Mouse (Mus musculus) midbrain, postnatal 0 days (tissue): ENCODE results near the gene Scaf4. TPM values are rescaled to one million over a fixed set of nuclear protein-coding genes. Genes with fewer than 3 reads are reported as not detected.

Source experiments
- ATAC-seq: fragments of 200-750 bp; cut with Nextera tagmentation; 2 replicates; pipeline ENCODE4 v1.8.0; 2017; ENCODE audit warnings: moderate number of reproducible peaks, mild to moderate bottlenecking, moderate TSS enrichment, moderate library complexity; ENCODE audit not compliant: low FRiP score
- DNase-seq: peaks from one replicate; pipeline ENCODE4 v3.0.0-alpha.2; 2015; ENCODE audit warnings: low spot score
- H3K27ac ChIP-seq: fragments of 300-500 bp; sonication (generic); 2 replicates; pipeline ENCODE4 v1.5.1; 2014; ENCODE audit warnings: low read depth, mild to moderate bottlenecking, low read length, mixed read lengths
- H3K27me3 ChIP-seq: fragments of 300-500 bp; sonication (generic); 2 replicates; pipeline ENCODE4 v1.6.1; 2014; ENCODE audit warnings: low read length, control low read depth, mixed read lengths; ENCODE audit not compliant: insufficient read depth
- H3K36me3 ChIP-seq: fragments of 300-500 bp; sonication (generic); 2 replicates; pipeline ENCODE4 v1.6.1; 2014; ENCODE audit warnings: low read length, control low read depth, mixed read lengths; ENCODE audit not compliant: insufficient read depth
- H3K4me1 ChIP-seq: fragments of 300-500 bp; sonication (generic); 2 replicates; pipeline ENCODE4 v1.6.1; 2014; ENCODE audit warnings: mild to moderate bottlenecking, control low read depth, antibody characterized with exemption, low read length, mixed read lengths; ENCODE audit not compliant: insufficient read depth
- H3K4me2 ChIP-seq: fragments of 300-500 bp; sonication (generic); 2 replicates; pipeline ENCODE4 v1.6.1; 2014; ENCODE audit warnings: low read depth, mild to moderate bottlenecking, low read length, mixed read lengths; ENCODE audit not compliant: poor library complexity, severe bottlenecking
- H3K4me3 ChIP-seq: fragments of 300-500 bp; sonication (generic); 2 replicates; pipeline ENCODE4 v1.5.1; 2014; ENCODE audit warnings: low read depth, mild to moderate bottlenecking, low read length, moderate library complexity
- H3K9ac ChIP-seq: fragments of 300-500 bp; sonication (generic); replicated peaks from 2 replicates; pipeline ENCODE4 v1.6.1; 2014; ENCODE audit warnings: mild to moderate bottlenecking, low read length, moderate library complexity, mixed read lengths; ENCODE audit not compliant: poor library complexity, severe bottlenecking
- H3K9me3 ChIP-seq: fragments of 300-500 bp; sonication (generic); 2 replicates; pipeline ENCODE4 v1.6.1; 2016; ENCODE audit warnings: low read length, control low read depth
- CTCF ChIP-seq: IDR thresholded peaks from 2 replicates; pipeline ENCODE4 v1.5.1; 2016; ENCODE audit warnings: antibody characterized with exemption, mild to moderate bottlenecking
- WGBS: fragments of 180-500 bp; shearing (Covaris S2); extraction: QIAGEN DNeasy Blood & Tissue Kit; methylation state at CpG from one replicate; pipeline ENCODE4 v1.1.7; 2014; 5-methylcytosine and 5-hydroxymethylcytosine counted together
- polyA plus RNA-seq: library from polyadenylated mRNA; unstranded; fragments of >200 nt; fragmentation: Nextera tagmentation; extraction: Ambion mirVana; gene quantifications from 2 replicates; pipeline ENCODE4 v1.2.1, GENCODE M21; 2015
- total RNA-seq: library from RNA; depleted of rRNA; stranded (reverse); fragments of >200 nt; gene quantifications from 2 replicates; pipeline ENCODE4 v1.2.3, GENCODE M21; 2014; rRNA removed

Gene Scaf4
- total RNA-seq: 10.7 and 25.5 TPM in 2 replicates
- polyA plus RNA-seq: 16.9 and 17.9 TPM in 2 replicates

DNA sequence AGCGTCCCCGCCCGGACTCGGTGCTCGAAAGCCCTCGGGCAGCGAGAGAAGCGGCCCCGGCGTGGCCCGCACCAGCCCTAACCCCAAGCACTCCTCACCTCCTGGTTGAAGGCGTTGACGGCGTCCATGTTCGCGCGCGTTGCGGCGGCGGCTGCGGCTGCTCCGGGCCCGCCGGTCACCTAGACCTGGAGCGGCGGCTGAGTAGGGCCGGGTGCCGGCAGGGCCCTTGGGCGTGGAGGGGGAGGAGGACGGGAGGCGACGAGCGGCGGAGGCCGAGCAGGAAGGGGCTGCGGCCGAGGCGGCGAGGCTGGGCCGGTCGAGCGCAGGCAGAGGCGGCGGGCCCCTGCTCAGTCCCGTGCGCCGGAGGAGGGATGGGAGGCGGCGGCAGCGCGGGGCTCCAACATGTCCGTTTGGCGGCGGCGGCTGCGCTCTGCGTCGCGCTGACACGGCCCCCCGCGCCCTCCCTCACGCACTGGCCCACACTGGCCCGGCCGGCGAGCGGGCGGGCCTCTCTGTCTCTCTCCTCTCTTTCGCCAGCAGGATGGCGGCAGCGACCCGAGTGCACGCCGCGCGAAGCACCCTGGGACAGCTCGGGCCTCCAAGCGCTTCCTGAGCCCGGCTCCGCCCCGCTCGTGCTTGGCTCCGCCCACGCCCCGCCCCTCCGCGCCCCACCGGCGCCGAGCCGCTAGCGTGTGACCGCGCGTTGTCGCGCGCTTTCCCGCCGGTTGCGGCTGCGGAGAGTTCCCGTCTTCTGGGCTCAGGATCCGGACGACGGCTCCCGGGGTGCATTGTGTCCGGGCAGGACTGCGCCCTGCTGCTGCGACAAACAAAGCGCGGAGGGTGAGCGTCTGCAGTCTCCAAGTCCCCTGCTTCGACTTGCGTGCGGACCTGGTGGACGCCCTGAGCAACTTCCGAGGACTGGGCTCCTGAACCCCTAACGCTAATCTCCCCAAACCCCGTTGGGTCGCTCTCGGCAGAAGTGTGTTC is at the start of gene Scaf4:
Scaf4 (minus strand) TSS at position 599 of the 987 bp plus-strand sequence.
- Histone ChIP-seq H3K9ac (peak within 1 kb of the TSS; percentile 90), H3K4me2 (peak within 1 kb of the TSS; percentile 94), H3K27ac (peak within 1 kb of the TSS; percentile 85), H3K4me3 (peak within 1 kb of the TSS; percentile 100), H3K36me3 (no peaks in the 10 kb centered on the region), H3K9me3 (no peaks in the 10 kb centered on the region), H3K27me3 (no peaks in the 10 kb centered on the region), H3K4me1 (no peaks in the 10 kb centered on the region; the same call in 1 of the 2 replicates)
- under 1% methylated on average over 54 of the region's 123 CpGs for WGBS
- ATAC-seq (peak; percentile 97), DNase-seq (peak; percentile 97)
- no peak; the same call in none of the 2 replicates for TF ChIP-seq CTCF

DNA sequence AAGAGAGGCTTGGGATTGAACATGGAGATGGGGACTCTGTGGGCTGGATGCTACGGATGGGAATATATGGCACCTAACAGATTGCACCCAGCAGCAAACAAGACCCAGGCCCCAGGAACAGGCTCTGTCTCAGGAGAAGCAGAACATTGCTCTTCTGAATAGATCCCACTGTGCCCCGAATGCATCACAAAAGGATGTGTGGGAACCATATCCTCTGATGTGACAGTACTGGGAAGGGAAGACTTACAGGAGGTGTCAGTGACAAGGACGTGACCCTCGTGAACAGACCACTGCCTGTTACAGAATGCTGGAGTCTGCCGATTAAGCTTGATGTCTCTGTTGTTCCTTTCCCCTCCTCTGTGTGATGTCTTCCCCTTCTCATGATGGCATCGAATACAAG is 48.2 kb upstream of the Scaf4 start:
- Histone ChIP-seq H3K36me3 (no peaks in the 10 kb centered on the region), H3K27me3 (no peaks in the 10 kb centered on the region), H3K27ac (no peak overlapping the region), H3K4me3 (no peak overlapping the region), H3K4me1 (no peaks in the 10 kb centered on the region), H3K4me2 (no peak overlapping the region), H3K9ac (no peak overlapping the region), H3K9me3 (no peaks in the 10 kb centered on the region)
- ATAC-seq (no peak), DNase-seq (no peak)
- no peak for TF ChIP-seq CTCF
- 50% methylated on average over 6 of the region's 6 CpGs for WGBS

DNA sequence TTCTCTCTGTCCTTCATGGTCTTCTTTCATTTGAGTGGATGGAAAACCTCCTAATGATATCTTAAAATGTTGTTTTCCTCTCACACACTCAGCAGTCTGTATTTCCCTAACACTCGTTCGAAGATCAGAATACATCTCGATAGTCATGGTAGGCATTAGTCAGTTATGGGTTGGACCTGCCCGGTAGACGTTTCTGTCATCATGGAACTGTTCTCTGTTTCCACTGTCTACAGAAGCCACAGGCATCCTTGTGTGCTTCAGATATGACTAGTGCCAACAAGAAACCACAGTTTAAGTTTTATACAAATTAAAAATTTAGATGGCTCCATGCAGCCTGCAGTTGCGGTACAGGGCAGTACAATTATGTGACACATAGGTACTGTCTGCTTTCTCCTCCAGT is 46.7 kb upstream of the Scaf4 start:
- TF ChIP-seq CTCF: no peak
- H3K36me3 ChIP-seq: no peaks in the 10 kb centered on the region
- ATAC-seq (no peak), DNase-seq (no peak)
- H3K9me3 ChIP-seq: no peaks in the 10 kb centered on the region
- no peak overlapping the region for H3K4me2 ChIP-seq
- H3K4me1 ChIP-seq: no peaks in the 10 kb centered on the region
- no peak overlapping the region for H3K27ac ChIP-seq
- WGBS: 94% methylated on average over 6 of the region's 6 CpGs
- H3K9ac ChIP-seq: no peak overlapping the region
- H3K27me3 ChIP-seq: no peaks in the 10 kb centered on the region
- no peak overlapping the region for H3K4me3 ChIP-seq

DNA sequence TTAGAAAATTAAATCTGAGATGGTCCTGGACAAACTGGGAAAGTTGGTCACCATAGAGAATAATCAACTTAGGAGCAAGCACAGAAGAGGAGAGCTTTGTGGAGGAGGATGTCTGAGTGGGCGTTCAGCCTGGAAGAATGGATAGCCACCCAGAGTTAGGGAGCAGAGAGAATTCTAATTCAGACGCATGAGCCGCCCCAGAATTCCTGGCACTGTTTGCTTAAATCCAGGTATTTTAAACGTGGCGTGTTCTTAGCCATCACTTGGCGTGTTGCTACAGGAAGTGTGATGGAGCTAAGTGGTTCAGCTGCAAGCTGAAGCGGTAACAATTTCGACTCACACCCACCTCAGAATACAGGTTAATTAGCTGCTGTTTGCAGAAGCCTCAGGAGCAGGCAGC is 45.2 kb upstream of the Scaf4 start:
- Histone ChIP-seq H3K27me3 (no peaks in the 10 kb centered on the region), H3K9me3 (no peaks in the 10 kb centered on the region), H3K4me2 (no peak overlapping the region), H3K4me3 (no peak overlapping the region), H3K36me3 (no peaks in the 10 kb centered on the region), H3K9ac (no peak overlapping the region), H3K27ac (no peak overlapping the region), H3K4me1 (no peaks in the 10 kb centered on the region)
- WGBS: 83% methylated on average over 8 of the region's 8 CpGs
- ATAC-seq (no peak), DNase-seq (no peak)
- TF ChIP-seq CTCF: no peak

DNA sequence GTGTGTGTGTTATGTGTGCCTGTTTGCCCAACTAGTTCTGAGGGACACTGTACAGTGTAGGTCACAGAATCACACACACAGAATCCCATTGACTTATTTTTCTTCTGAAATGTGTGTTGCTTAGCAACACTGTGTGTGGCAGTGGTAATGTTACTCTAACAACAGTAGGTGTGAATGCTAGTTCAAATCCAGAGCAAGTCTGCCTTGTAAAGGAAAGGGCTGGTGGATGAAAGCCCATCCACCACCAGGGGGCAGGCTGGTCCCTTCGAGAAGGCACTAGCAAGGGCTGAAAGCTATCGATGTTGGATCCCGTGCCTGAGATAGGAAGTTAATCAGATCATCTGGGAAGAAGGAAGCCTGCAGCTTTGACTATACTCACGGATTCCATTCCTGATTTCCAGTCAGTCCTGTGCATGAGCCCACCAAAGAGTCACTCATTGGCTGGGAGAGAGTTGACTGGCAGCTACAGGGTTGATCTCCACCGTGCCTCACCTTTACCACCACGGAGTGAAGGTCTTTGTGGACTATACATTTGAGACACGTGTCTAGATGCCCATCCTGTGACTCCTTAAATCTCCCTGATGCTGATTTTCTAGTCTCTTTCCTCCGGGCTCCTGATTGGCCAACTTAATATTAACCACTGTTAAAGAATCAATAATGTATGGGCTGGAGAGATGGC is 38.7 kb upstream of the Scaf4 start:
- DNase-seq: peak; percentile 90
- no peak overlapping the region for H3K4me2 ChIP-seq
- ATAC-seq: peak; percentile 63
- TF ChIP-seq CTCF: peak; percentile 93
- WGBS: 33% methylated on average over 8 of the region's 8 CpGs
- H3K9ac ChIP-seq: no peak overlapping the region
- no peak overlapping the region for H3K27ac ChIP-seq
- no peak overlapping the region for H3K4me3 ChIP-seq
- H3K27me3 ChIP-seq: no peaks in the 10 kb centered on the region
- no peaks in the 10 kb centered on the region for H3K9me3 ChIP-seq
- no peaks in the 10 kb centered on the region for H3K36me3 ChIP-seq
- H3K4me1 ChIP-seq: no peaks in the 10 kb centered on the region
